Mouse (Mus musculus): ENCODE measurements around the gene Sdk1. TPM values are rescaled to one million over a fixed set of nuclear protein-coding genes. Genes with fewer than 3 reads are reported as not detected.

Gene Sdk1
- polyA plus RNA-seq, 1 experiment from 2014 or later, result 1.1 TPM

GRCm38 (mm10) chr5:142100176-142100575, 858.9 kb downstream of the Sdk1 start:
- no peak for TF ChIP-seq EP300 (optimal IDR thresholded peaks at IDR 0.05)
- TF ChIP-seq CTCF (IDR thresholded peaks at IDR 0.05; ENCODE audit: low read depth), result no peak
- H3K27ac ChIP-seq (replicated peaks), result no peak overlapping the region
- DNase-seq (ENCODE audit: low spot score) (no peak), ATAC-seq (ENCODE audit: low FRiP score, low TSS enrichment) (no peak)
- 74% methylated on average over 7 of the region's 7 CpGs for WGBS
- no peak overlapping the region for H3K4me2 ChIP-seq (replicated peaks; ENCODE audit: low read depth)
- no peaks in the 10 kb centered on the region for H3K9me3 ChIP-seq (ENCODE audit: control insufficient read depth, low read length)
- H3K4me3 ChIP-seq (ENCODE audit: low read depth, low read length), result no peak overlapping the region
- H3K4me1 ChIP-seq (replicated peaks; ENCODE audit: control insufficient read depth, insufficient read depth), result no peaks in the 10 kb centered on the region
- no peaks in the 10 kb centered on the region for H3K27me3 ChIP-seq (ENCODE audit: control insufficient read depth, insufficient read depth, low read length)
- no peaks in the 10 kb centered on the region for H3K36me3 ChIP-seq (ENCODE audit: control insufficient read depth, insufficient read depth, low read length)
- H3K9ac ChIP-seq (ENCODE audit: low read length), result no peak overlapping the region

- Histone ChIP-seq H3K4me3 (ENCODE audit: low read depth, low read length) (no peak overlapping the region), H3K4me2 (replicated peaks; ENCODE audit: low read depth) (no peak overlapping the region), H3K27me3 (ENCODE audit: control insufficient read depth, insufficient read depth, low read length) (no peaks in the 10 kb centered on the region), H3K36me3 (ENCODE audit: control insufficient read depth, insufficient read depth, low read length) (no peaks in the 10 kb centered on the region), H3K9ac (ENCODE audit: low read length) (no peak overlapping the region), H3K9me3 (ENCODE audit: control insufficient read depth, low read length) (no peaks in the 10 kb centered on the region), H3K4me1 (replicated peaks; ENCODE audit: control insufficient read depth, insufficient read depth) (no peaks in the 10 kb centered on the region), H3K27ac (replicated peaks) (no peak overlapping the region)
- no peak for DNase-seq (ENCODE audit: low spot score)
- WGBS, result 35% methylated on average over 11 of the region's 11 CpGs
- no peak for ATAC-seq (ENCODE audit: low FRiP score, low TSS enrichment)
- no peak for TF ChIP-seq EP300 (optimal IDR thresholded peaks at IDR 0.05)
- no peak for TF ChIP-seq CTCF (IDR thresholded peaks at IDR 0.05; ENCODE audit: low read depth)
Measured at GRCm38 (mm10) chr5:142107434-142107833, 866.1 kb downstream of the Sdk1 start.

GRCm38 (mm10) chr5:142111989-142112388, 870.7 kb downstream of the Sdk1 start:
- TF ChIP-seq CTCF (IDR thresholded peaks at IDR 0.05; ENCODE audit: low read depth), result peak; percentile 30
- TF ChIP-seq EP300 (optimal IDR thresholded peaks at IDR 0.05), result no peak
- DNase-seq (ENCODE audit: low spot score) (no peak), ATAC-seq (ENCODE audit: low FRiP score, low TSS enrichment) (no peak)
- Histone ChIP-seq H3K4me2 (replicated peaks; ENCODE audit: low read depth) (no peak overlapping the region), H3K4me3 (ENCODE audit: low read depth, low read length) (no peak overlapping the region), H3K27me3 (ENCODE audit: control insufficient read depth, insufficient read depth, low read length) (no peaks in the 10 kb centered on the region), H3K27ac (replicated peaks) (no peak overlapping the region), H3K4me1 (replicated peaks; ENCODE audit: control insufficient read depth, insufficient read depth) (no peaks in the 10 kb centered on the region), H3K9ac (ENCODE audit: low read length) (no peak overlapping the region), H3K9me3 (ENCODE audit: control insufficient read depth, low read length) (no peaks in the 10 kb centered on the region), H3K36me3 (ENCODE audit: control insufficient read depth, insufficient read depth, low read length) (no peaks in the 10 kb centered on the region)
- 88% methylated on average over 6 of the region's 6 CpGs for WGBS

- Histone ChIP-seq H3K4me3 (ENCODE audit: low read depth, low read length) (no peak overlapping the region), H3K4me2 (replicated peaks; ENCODE audit: low read depth) (no peak overlapping the region), H3K27ac (replicated peaks) (no peak overlapping the region), H3K4me1 (replicated peaks; ENCODE audit: control insufficient read depth, insufficient read depth) (no peaks in the 10 kb centered on the region), H3K36me3 (ENCODE audit: control insufficient read depth, insufficient read depth, low read length) (no peaks in the 10 kb centered on the region), H3K9ac (ENCODE audit: low read length) (no peak overlapping the region), H3K9me3 (ENCODE audit: control insufficient read depth, low read length) (no peaks in the 10 kb centered on the region), H3K27me3 (ENCODE audit: control insufficient read depth, insufficient read depth, low read length) (no peaks in the 10 kb centered on the region)
- no peak for TF ChIP-seq CTCF (IDR thresholded peaks at IDR 0.05; ENCODE audit: low read depth)
- TF ChIP-seq EP300 (optimal IDR thresholded peaks at IDR 0.05), result no peak
- ATAC-seq (ENCODE audit: low FRiP score, low TSS enrichment), result no peak
- WGBS, result 63% methylated on average over 18 of the region's 18 CpGs
- no peak for DNase-seq (ENCODE audit: low spot score)
Measured at GRCm38 (mm10) chr5:142113210-142114175, 872.2 kb downstream of the Sdk1 start.

- 38% methylated on average over 4 of the region's 4 CpGs for WGBS
- Histone ChIP-seq H3K36me3 (ENCODE audit: control insufficient read depth, insufficient read depth, low read length) (no peaks in the 10 kb centered on the region), H3K4me3 (ENCODE audit: low read depth, low read length) (no peak overlapping the region), H3K27me3 (ENCODE audit: control insufficient read depth, insufficient read depth, low read length) (no peaks in the 10 kb centered on the region), H3K4me2 (replicated peaks; ENCODE audit: low read depth) (no peak overlapping the region), H3K4me1 (replicated peaks; ENCODE audit: control insufficient read depth, insufficient read depth) (no peaks in the 10 kb centered on the region), H3K9ac (ENCODE audit: low read length) (no peak overlapping the region), H3K27ac (replicated peaks) (no peak overlapping the region), H3K9me3 (ENCODE audit: control insufficient read depth, low read length) (no peaks in the 10 kb centered on the region)
- DNase-seq (ENCODE audit: low spot score) (no peak), ATAC-seq (ENCODE audit: low FRiP score, low TSS enrichment) (no peak)
- TF ChIP-seq EP300 (optimal IDR thresholded peaks at IDR 0.05) (no peak), CTCF (IDR thresholded peaks at IDR 0.05; ENCODE audit: low read depth) (no peak)
Measured at GRCm38 (mm10) chr5:142127779-142128178, 886.5 kb downstream of the Sdk1 start.

GRCm38 (mm10) chr5:142128181-142128611, 886.9 kb downstream of the Sdk1 start:
- Histone ChIP-seq H3K4me3 (ENCODE audit: low read depth, low read length) (no peak overlapping the region), H3K9me3 (ENCODE audit: control insufficient read depth, low read length) (no peaks in the 10 kb centered on the region), H3K27me3 (ENCODE audit: control insufficient read depth, insufficient read depth, low read length) (no peaks in the 10 kb centered on the region), H3K4me1 (replicated peaks; ENCODE audit: control insufficient read depth, insufficient read depth) (no peaks in the 10 kb centered on the region), H3K4me2 (replicated peaks; ENCODE audit: low read depth) (no peak overlapping the region), H3K27ac (replicated peaks) (no peak overlapping the region), H3K36me3 (ENCODE audit: control insufficient read depth, insufficient read depth, low read length) (no peaks in the 10 kb centered on the region), H3K9ac (ENCODE audit: low read length) (no peak overlapping the region)
- TF ChIP-seq EP300 (optimal IDR thresholded peaks at IDR 0.05) (no peak), CTCF (IDR thresholded peaks at IDR 0.05; ENCODE audit: low read depth) (no peak)
- no peak for DNase-seq (ENCODE audit: low spot score)
- 35% methylated on average over 5 of the region's 5 CpGs for WGBS
- ATAC-seq (ENCODE audit: low FRiP score, low TSS enrichment), result no peak

Data from stomach, postnatal 0 days (tissue).